Mouse (Mus musculus) spleen, adult 2 months (tissue): ENCODE results near the gene Mfsd2b. TPM values are rescaled to one million over a fixed set of nuclear protein-coding genes. Genes with fewer than 3 reads are reported as not detected.
A peak's percentile ranks its signal among the peaks of the same experiment; 100 is the strongest.

ENCODE experiments used
- DNase-seq, 2 experiments: peaks; one replicate each; pipeline versions ENCODE4 v3.0.0 to v3.0.0-alpha.2; 2012 to 2021; ENCODE audit warnings: low spot score in 2 of 2, low read depth in 1 of 2
- H3K27ac ChIP-seq: fragments of 200-500 bp; 2 replicates; pipeline ENCODE4 v1.5.1; 2012; ENCODE audit warnings: low read length, inconsistent platforms; ENCODE audit not compliant: insufficient read depth
- H3K27me3 ChIP-seq: fragments of 200-500 bp; 2 replicates; pipeline ENCODE4 v1.6.1; 2012; ENCODE audit warnings: mild to moderate bottlenecking, moderate library complexity, low read length, inconsistent platforms; ENCODE audit not compliant: control insufficient read depth, insufficient read depth
- H3K36me3 ChIP-seq: fragments of 200-500 bp; 2 replicates; pipeline ENCODE4 v1.6.1; 2012; ENCODE audit warnings: mild to moderate bottlenecking, low read length, inconsistent platforms; ENCODE audit not compliant: control insufficient read depth, insufficient read depth
- H3K4me1 ChIP-seq: fragments of 200-500 bp; 2 replicates; pipeline ENCODE4 v1.6.1; 2011; ENCODE audit warnings: inconsistent platforms; ENCODE audit not compliant: control insufficient read depth, insufficient read depth, insufficient read length
- H3K4me3 ChIP-seq: fragments of 200-500 bp; 2 replicates; pipeline ENCODE4 v1.5.1; 2011; ENCODE audit warnings: mild to moderate bottlenecking, inconsistent platforms; ENCODE audit not compliant: insufficient read depth, insufficient read length; ENCODE audit errors: extremely low read depth
- CTCF ChIP-seq: fragments of 200-500 bp; IDR thresholded peaks from 2 replicates; pipeline ENCODE4 v1.5.1; 2011; ENCODE audit warnings: mild to moderate bottlenecking, inconsistent platforms; ENCODE audit not compliant: insufficient read depth, insufficient read length, insufficient replicate concordance; ENCODE audit errors: extremely low read depth
- POLR2A ChIP-seq: fragments of 200-500 bp; IDR thresholded peaks from 2 replicates; pipeline ENCODE4 v1.6.1; 2011; ENCODE audit warnings: low read depth, low read length, inconsistent platforms
- WGBS: fragments of 180-500 bp; shearing (Covaris S2); methylation state at CpG from one replicate; pipeline ENCODE4 v1.1.7; 2018; 5-methylcytosine and 5-hydroxymethylcytosine counted together
- polyA plus RNA-seq: library from polyadenylated mRNA; depleted of rRNA; stranded (reverse); fragments of >200 nt; gene quantifications from 2 replicates; pipeline ENCODE4 v1.2.3, GENCODE M21; 2012

Mfsd2b gene
- polyA plus RNA-seq, 1 experiment, result 38.2 TPM

DNA sequence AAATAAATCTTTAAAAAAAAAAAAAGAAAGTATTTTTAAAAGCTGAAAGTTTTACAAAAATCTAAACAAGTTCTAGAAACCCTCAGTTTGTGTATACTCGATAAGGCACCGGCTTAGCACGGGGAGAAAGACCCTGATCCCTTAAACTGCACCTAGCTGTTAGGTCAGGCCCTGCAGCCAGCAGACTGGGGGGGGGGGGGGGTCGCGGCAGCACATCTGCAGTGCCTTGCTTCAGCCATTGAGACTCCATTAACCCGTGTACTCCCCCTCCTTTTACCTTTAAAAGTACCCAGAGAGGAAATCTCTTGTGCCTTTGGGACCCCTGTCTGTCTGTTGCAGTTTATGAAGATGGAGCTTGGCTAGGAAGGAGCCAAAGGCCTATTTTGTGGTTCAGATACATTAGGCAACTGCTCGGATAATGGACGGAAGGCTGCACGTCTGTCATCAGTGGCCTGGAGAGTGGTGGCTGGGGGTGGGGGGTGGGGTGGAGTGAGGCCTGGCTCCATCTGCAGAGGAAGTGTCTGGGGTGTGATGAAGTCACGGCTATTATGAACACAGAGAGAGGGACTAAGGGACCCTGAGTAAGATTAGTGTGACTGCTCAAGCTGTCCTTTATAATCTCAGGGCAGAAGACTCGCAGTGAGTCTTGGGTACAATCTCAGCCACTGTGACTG is 14.8 kb downstream of the Mfsd2b start:
- DNase-seq, result no peak
- WGBS, result 64% methylated on average over 11 of the region's 11 CpGs
- Histone ChIP-seq H3K4me1 (no peaks in the 10 kb centered on the region), H3K27me3 (no peaks in the 10 kb centered on the region), H3K36me3 (no peaks in the 10 kb centered on the region), H3K27ac (no peak overlapping the region), H3K4me3 (no peak overlapping the region)
- TF ChIP-seq POLR2A, result no peak
- no peak for TF ChIP-seq CTCF

DNA sequence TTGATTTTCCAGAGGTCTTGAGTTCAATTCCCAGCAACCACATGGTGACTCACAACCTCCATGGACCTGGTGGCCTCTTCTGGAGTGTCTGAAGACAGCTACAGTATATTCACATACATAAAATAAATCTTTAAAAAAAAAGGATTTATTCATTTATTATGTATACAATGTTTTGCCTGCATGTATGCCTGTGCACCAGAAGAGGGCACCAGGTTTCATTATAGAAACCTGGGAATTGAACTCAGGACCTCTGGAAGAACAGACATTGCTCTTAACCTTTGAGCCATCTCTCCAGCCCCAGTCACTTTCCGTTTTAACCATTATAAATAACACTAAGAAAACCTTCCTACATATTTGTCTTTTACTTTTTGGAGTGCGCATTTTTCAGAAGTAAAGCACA is 17.3 kb downstream of the Mfsd2b start:
- no peak for DNase-seq
- no peak overlapping the region for H3K4me3 ChIP-seq
- H3K4me1 ChIP-seq, result no peaks in the 10 kb centered on the region
- no peak overlapping the region for H3K27ac ChIP-seq
- H3K27me3 ChIP-seq, result no peaks in the 10 kb centered on the region
- 94% methylated on average over 2 of the region's 2 CpGs for WGBS
- H3K36me3 ChIP-seq, result 0 out of 2 replicates have a peak, but pooled peaks cover 1% of the 10 kb centered on the region
- no peak for TF ChIP-seq POLR2A
- TF ChIP-seq CTCF, result no peak

DNA sequence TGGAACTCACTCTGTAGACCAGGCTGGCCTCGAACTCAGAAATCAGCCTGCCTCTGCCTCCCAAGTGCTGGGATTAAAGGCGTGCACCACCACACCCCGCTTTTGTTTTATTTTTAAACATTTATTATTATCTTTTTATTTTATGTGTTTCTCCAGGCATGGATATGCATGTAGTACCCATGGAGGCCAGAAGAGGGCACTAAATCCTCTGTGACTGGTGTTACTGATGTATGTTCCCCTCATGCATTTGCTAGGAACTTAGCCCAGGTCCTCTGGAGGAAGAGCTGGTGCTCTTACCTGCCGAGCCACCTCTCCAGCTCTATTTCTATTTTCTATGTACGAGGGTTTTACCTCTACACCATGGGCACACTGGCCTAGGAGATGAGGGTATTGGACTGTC is 18.0 kb downstream of the Mfsd2b start:
- Histone ChIP-seq H3K4me3 (no peak overlapping the region), H3K4me1 (no peaks in the 10 kb centered on the region), H3K36me3 (peaks cover 3% of the 10 kb centered on the region), H3K27ac (no peak overlapping the region), H3K27me3 (no peaks in the 10 kb centered on the region)
- no peak for DNase-seq
- WGBS, result 93% methylated on average over 5 of the region's 5 CpGs
- TF ChIP-seq POLR2A (no peak), CTCF (peak; percentile 8; the same call in 1 of the 2 replicates)

DNA sequence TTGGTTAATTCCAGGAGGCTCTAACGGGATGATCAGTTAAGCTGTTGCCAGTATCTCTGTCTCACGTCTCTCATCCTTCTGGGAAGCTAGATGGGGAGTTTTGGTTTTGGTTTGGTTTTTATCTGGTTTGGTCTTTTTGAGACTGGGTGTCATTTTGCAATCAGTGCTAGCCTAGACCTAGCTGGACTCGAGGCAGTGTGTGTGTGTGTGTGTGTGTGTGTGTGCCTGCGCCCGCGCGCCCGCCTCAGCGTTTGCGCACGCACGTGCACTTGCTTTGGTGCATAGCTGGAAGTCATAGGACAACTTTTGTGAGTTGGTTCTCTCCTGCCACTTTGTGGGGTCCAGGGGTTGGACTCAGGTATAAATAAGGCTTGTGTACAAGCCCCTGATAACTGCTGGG is 30.4 kb downstream of the Mfsd2b start:
- WGBS, result under 1% methylated on average over 12 of the region's 12 CpGs
- Histone ChIP-seq H3K4me1 (peaks cover 6% of the 10 kb centered on the region), H3K27me3 (peaks cover 6% of the 10 kb centered on the region), H3K36me3 (no peaks in the 10 kb centered on the region), H3K27ac (no peak overlapping the region), H3K4me3 (peak overlapping the region; percentile 88)
- TF ChIP-seq CTCF, result no peak
- TF ChIP-seq POLR2A, result no peak
- peak in 1 of 2 experiments; percentile 36 for DNase-seq

DNA sequence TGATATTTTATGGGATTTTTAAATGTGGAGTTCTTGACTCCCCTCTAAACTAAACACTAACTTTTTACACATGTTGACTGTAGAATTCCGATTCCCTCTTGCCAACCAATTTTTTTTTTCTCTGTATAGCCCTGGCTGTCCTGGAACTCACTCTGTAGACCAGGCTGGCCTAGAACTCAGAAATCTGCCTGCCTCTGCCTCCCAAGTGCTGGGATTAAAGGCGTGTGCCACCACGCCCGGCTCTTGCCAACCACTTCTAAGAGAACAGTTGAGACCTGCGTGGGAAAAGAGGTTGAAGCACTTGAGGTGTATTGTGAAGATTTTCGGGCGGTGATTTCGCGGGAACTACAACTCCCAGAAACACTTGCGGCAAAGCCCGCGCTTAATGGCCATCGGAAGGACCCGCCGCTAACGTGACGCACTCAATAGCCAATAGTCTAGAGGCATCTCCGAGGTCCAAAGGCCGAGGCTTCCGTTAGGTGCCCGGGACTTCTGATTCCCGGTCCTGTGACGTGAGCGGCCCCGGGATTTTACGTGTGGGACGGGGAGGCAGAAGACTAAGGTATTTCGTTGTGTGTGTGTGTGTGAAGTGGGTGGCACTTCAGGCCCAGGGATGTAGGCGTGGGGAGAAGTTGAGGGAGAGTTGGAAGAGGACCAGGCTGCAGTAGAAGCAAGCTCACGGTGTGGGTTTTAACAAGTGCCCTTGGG is 31.1 kb downstream of the Mfsd2b start, which contains the start of gene Wdcp:
Wdcp (plus strand) TSS at position 414 of the 708 bp plus-strand sequence.
- Histone ChIP-seq H3K4me1 (peaks cover 6% of the 10 kb centered on the region), H3K36me3 (no peaks in the 10 kb centered on the region), H3K27ac (peak within 1 kb of the TSS; percentile 38; the same call in 1 of the 2 replicates), H3K27me3 (peaks cover 6% of the 10 kb centered on the region), H3K4me3 (peak within 1 kb of the TSS; percentile 88)
- TF ChIP-seq POLR2A (no peak; the same call in 1 of the 2 replicates), CTCF (no peak)
- peak; percentile 65 to 85 for DNase-seq
- WGBS, result 1% methylated on average over 30 of the region's 30 CpGs

DNA sequence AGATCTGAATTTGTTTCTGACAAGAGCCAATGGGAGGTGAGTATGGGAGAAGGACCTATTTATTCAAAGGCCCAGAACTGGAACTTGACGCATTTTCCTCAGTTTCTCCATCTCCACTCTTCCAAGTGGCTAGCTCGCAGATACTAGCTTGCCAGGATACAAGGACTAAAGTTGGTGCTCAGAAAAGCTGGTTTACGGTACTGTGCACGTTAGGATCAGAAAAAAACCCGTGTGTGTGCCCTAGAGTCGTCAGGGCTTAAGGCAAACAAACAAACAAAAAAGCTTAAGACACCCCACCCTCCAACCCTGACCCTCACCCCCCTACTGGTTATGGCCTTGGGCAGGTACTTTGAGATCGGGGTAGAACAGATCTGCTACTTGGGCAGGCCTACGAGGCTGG is 31.7 kb downstream of the Mfsd2b start:
- no peaks in the 10 kb centered on the region for H3K36me3 ChIP-seq
- 94% methylated on average over 8 of the region's 8 CpGs for WGBS
- DNase-seq, result no peak
- TF ChIP-seq POLR2A (no peak), CTCF (no peak)
- peaks cover 6% of the 10 kb centered on the region for H3K27me3 ChIP-seq
- no peak overlapping the region for H3K4me3 ChIP-seq
- H3K27ac ChIP-seq, result no peak overlapping the region
- peaks cover 6% of the 10 kb centered on the region for H3K4me1 ChIP-seq
